Mouse (Mus musculus) T-helper 1 cell (primary cell): Measurements from ENCODE around the gene Scnm1.
"Not testable (repeated sequence)": the region's sequence is repeated elsewhere in the genome, so short reads cannot be mapped to it uniquely, and the experiment has no call there.

Source experiments
- in situ Hi-C: fragments of 300-600 bp; cut with MboI, MseI; formaldehyde crosslinking; loops from one replicate; pipeline ENCODE4 v1.15.1; 2025; ENCODE audit warnings: high pct_unique_total_duplicates

Gene Scnm1

DNA sequence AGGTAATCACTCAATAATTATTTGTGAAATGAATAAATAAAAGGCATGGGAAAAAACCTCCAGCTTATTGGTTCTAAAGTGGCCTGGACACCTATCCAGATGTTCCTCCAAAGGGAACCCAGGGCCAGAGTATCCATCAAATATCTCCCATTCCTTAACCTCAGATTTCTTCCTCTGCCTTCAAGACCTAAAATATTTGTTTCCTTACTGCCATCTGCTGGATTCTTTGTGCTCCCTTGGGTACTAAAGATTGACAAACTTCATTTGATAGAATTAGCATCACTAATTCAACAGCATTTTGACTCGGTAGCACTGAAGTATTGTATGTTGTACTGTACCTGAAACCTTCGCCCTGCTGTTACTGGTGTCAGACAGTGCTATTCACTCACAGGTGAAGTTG is 25.9 kb downstream of the Scnm1 start:
- in situ Hi-C loops = no loop called here

GRCm38 (mm10) chr3:95107308-95107707 is 26.5 kb downstream of the Scnm1 start:
- in situ Hi-C loops = not testable (repeated sequence)

GRCm38 (mm10) chr3:95106338-95107117 is 27.3 kb downstream of the Scnm1 start, which contains the start of gene Pip5k1a:
Pip5k1a (minus strand) TSS chr3:95106930.
- in situ Hi-C loops = no loop called here

DNA sequence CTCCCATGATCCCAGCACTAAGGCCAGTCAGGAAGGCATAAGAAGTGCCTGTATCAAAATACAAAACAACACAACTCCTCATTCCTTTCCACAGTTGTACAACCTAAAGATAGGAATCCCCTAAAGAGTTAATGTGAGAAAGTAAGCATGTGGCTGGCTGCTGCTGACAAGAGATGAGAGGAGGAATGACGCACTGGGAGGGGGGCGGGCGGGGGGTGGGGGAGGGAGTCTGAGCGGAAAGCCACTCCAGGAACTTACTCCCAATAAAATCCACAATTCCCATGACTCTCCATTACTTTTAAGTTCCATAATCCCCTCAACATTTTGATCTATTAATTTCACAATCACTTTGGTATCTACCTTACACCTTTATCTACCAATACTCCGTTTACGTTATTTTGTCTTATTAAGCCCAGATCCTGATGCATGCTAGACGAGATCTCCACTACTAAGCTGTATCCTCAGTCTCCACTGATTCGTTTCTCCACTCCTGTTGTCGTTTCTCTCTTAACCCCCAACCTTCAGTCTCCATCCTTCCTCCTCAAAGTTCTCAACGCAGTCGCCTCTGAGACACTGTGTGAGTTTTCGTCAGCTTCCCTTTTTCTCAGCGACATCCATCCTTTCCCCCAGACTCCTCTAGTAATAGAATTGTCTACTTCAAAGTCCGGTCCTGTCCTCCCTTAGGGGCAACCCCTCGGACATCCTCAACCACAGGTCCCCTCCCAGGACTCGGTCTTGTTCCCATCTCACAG is 28.0 kb downstream of the Scnm1 start:
- in situ Hi-C loops = no loop called here

GRCm38 (mm10) chr3:95105121-95105520 is 28.7 kb downstream of the Scnm1 start:
- in situ Hi-C loops = no loop called here

DNA sequence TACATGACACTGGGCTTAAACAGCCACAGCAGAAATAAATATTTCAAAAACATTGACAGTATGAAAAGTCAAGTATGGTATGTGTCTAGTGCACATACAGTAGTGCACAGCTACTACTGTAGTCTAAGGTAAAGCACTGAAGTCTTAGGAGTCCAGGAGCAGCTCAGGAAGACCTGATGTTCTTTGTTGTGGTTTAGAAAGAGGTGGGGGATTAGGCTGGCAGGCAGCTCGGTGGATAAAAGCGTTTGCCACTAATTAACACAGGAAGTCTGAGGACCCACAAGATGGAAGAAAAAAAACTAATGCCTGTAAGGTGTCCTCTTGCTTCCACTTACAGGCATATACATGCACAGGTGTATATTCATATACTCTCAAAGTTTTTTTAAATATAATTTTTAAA is 33.0 kb downstream of the Scnm1 start:
- in situ Hi-C loops = no loop called here

GRCm38 (mm10) chr3:95088071-95088470 is 45.7 kb downstream of the Scnm1 start:
- in situ Hi-C loops = no loop called here
